Mouse (Mus musculus): ENCODE measurements at regions not wholly inside any gene's neighbourhood (a gene's known extent, or its start where the extent isn't known, plus 50 kb on each side); places are given as distances from the start of the nearest gene placed in this dataset. TPM values are rescaled to one million over a fixed set of nuclear protein-coding genes. Genes with fewer than 3 reads are reported as not detected.

- no peaks in the 10 kb centered on the region for H3K27me3 ChIP-seq (replicated peaks; ENCODE audit: control insufficient read depth, insufficient read depth, low read length)
- no peak overlapping the region for H3K4me3 ChIP-seq (replicated peaks; ENCODE audit: low read length)
- WGBS: 61% methylated on average over 1 of the region's 1 CpGs
- H3K9me3 ChIP-seq (ENCODE audit: control insufficient read depth, low read length): no peaks in the 10 kb centered on the region
- no peaks in the 10 kb centered on the region for H3K4me1 ChIP-seq (replicated peaks; ENCODE audit: control insufficient read depth, insufficient read depth, low read length)
- no peak overlapping the region for H3K9ac ChIP-seq (replicated peaks; ENCODE audit: low read depth, low read length)
- H3K4me2 ChIP-seq (ENCODE audit: low read length): no peak overlapping the region
- H3K27ac ChIP-seq (ENCODE audit: low read length): no peak overlapping the region
- no peaks in the 10 kb centered on the region for H3K36me3 ChIP-seq (ENCODE audit: control insufficient read depth, insufficient read depth)
- peak; percentile 95 for ATAC-seq
These were observed 50.1 kb upstream of the Ptprz1 start for GRCm38 (mm10) chr6:22825086-22825768.

Small RNA genes lying in the stretch of these regions (microRNA-seq; reads per million reads assigned to microRNA genes)
- not detected for gene Gm25942
